Mouse (Mus musculus) lung, embryonic 14.5 days (tissue): Measurements from ENCODE around the gene Eme2. TPM values are rescaled to one million over a fixed set of nuclear protein-coding genes. Genes with fewer than 3 reads are reported as not detected.
A peak's percentile ranks its signal among the peaks of the same experiment; 100 is the strongest.

Source experiments
- ATAC-seq: fragments of 200-750 bp; cut with Nextera tagmentation; 2 replicates; pipeline ENCODE4 v1.8.0; 2017; ENCODE audit warnings: mild to moderate bottlenecking, moderate TSS enrichment, moderate library complexity; ENCODE audit not compliant: insufficient read depth
- DNase-seq: peaks from one replicate; pipeline ENCODE4 v3.0.0-alpha.2; 2015
- H3K27ac ChIP-seq: fragments of 300-500 bp; sonication (generic); 2 replicates; pipeline ENCODE4 v1.5.1; 2014; ENCODE audit warnings: low read depth, mild to moderate bottlenecking, moderate library complexity
- H3K27me3 ChIP-seq: fragments of 300-500 bp; sonication (generic); 2 replicates; pipeline ENCODE4 v1.6.1; 2014; ENCODE audit warnings: low read length, control low read depth; ENCODE audit not compliant: insufficient read depth
- H3K36me3 ChIP-seq: fragments of 300-500 bp; sonication (generic); 2 replicates; pipeline ENCODE4 v1.6.1; 2014; ENCODE audit warnings: control low read depth; ENCODE audit not compliant: insufficient read depth
- H3K4me1 ChIP-seq: fragments of 300-500 bp; sonication (generic); 2 replicates; pipeline ENCODE4 v1.6.1; 2014; ENCODE audit warnings: antibody characterized with exemption, control low read depth; ENCODE audit not compliant: insufficient read depth
- H3K4me2 ChIP-seq: fragments of 300-500 bp; sonication (generic); 2 replicates; pipeline ENCODE4 v1.6.1; 2014; ENCODE audit warnings: mild to moderate bottlenecking
- H3K4me3 ChIP-seq: fragments of 300-500 bp; sonication (generic); 2 replicates; pipeline ENCODE4 v1.5.1; 2014; ENCODE audit warnings: low read depth, low read length
- H3K9ac ChIP-seq: fragments of 300-500 bp; sonication (generic); 2 replicates; pipeline ENCODE4 v1.6.1; 2014
- H3K9me3 ChIP-seq: fragments of 300-500 bp; sonication (generic); 2 replicates; pipeline ENCODE4 v1.6.1; 2016; ENCODE audit warnings: low read depth, low read length, control low read depth
- CTCF ChIP-seq: IDR thresholded peaks from 2 replicates; pipeline ENCODE4 v1.5.1; 2016; ENCODE audit warnings: antibody characterized with exemption, low read depth
- WGBS: fragments of 180-500 bp; shearing (Covaris S2); extraction: QIAGEN DNeasy Blood & Tissue Kit; methylation state at CpG from one replicate; pipeline ENCODE4 v1.1.7; 2014; 5-methylcytosine and 5-hydroxymethylcytosine counted together
- polyA plus RNA-seq: library from polyadenylated mRNA; unstranded; fragments of >200 nt; fragmentation: Nextera tagmentation; extraction: Ambion mirVana; gene quantifications from 2 replicates; pipeline ENCODE4 v1.2.1, GENCODE M21; 2014

Gene Eme2
- polyA plus RNA-seq, 1 experiment from 2014 or later: 21.2 TPM

GRCm38 (mm10) chr17:24848600-24849031 is 46.3 kb downstream of the Eme2 start:
- ATAC-seq: no peak
- no peak for TF ChIP-seq CTCF

GRCm38 (mm10) chr17:24847386-24847785 is 47.5 kb downstream of the Eme2 start:
- no peak for ATAC-seq
- Histone ChIP-seq H3K9me3 (no peaks in the 10 kb centered on the region), H3K9ac (no peak overlapping the region), H3K27ac (no peak overlapping the region), H3K4me3 (no peak overlapping the region), H3K36me3 (no peaks in the 10 kb centered on the region), H3K4me1 (0 out of 2 replicates have a peak, but pooled peaks cover 7% of the 10 kb centered on the region), H3K4me2 (peak overlapping the region; percentile 13; the same call in 1 of the 2 replicates), H3K27me3 (0 out of 2 replicates have a peak, but pooled peaks cover 6% of the 10 kb centered on the region)
- 93% methylated on average over 1 of the region's 1 CpGs for WGBS
- TF ChIP-seq CTCF: no peak
- DNase-seq: no peak

More at GRCm38 (mm10) chr17:24848600-24849031, 46.3 kb downstream of the Eme2 start:
- H3K4me3 ChIP-seq: peak overlapping the region; percentile 60
- 0 out of 2 replicates have a peak, but pooled peaks cover 2% of the 10 kb centered on the region for H3K36me3 ChIP-seq
- H3K4me2 ChIP-seq: peak overlapping the region; percentile 67
- H3K9ac ChIP-seq: peak overlapping the region; percentile 66; the same call in 1 of the 2 replicates
- 0 out of 2 replicates have a peak, but pooled peaks cover 7% of the 10 kb centered on the region for H3K4me1 ChIP-seq
- 0 out of 2 replicates have a peak, but pooled peaks cover 6% of the 10 kb centered on the region for H3K27me3 ChIP-seq
- H3K27ac ChIP-seq: peak overlapping the region; percentile 15; the same call in 1 of the 2 replicates
- no peaks in the 10 kb centered on the region for H3K9me3 ChIP-seq
- no peak for DNase-seq

- H3K4me2 ChIP-seq: no peak overlapping the region
- no peak overlapping the region for H3K4me3 ChIP-seq
- ATAC-seq (no peak), DNase-seq (no peak)
- no peak overlapping the region for H3K27ac ChIP-seq
- H3K36me3 ChIP-seq: no peaks in the 10 kb centered on the region
- TF ChIP-seq CTCF: no peak
- H3K9ac ChIP-seq: no peak overlapping the region
- WGBS: 47% methylated on average over 9 of the region's 9 CpGs
- no peaks in the 10 kb centered on the region for H3K9me3 ChIP-seq
- H3K4me1 ChIP-seq: 0 out of 2 replicates have a peak, but pooled peaks cover 7% of the 10 kb centered on the region
- no peaks in the 10 kb centered on the region for H3K27me3 ChIP-seq
Measured at GRCm38 (mm10) chr17:24844525-24844924, 50.4 kb downstream of the Eme2 start.

- H3K4me3 ChIP-seq: no peak overlapping the region
- H3K9ac ChIP-seq: no peak overlapping the region
- ATAC-seq (no peak), DNase-seq (no peak)
- H3K27me3 ChIP-seq: no peaks in the 10 kb centered on the region
- no peaks in the 10 kb centered on the region for H3K9me3 ChIP-seq
- no peaks in the 10 kb centered on the region for H3K4me1 ChIP-seq
- H3K27ac ChIP-seq: no peak overlapping the region
- H3K4me2 ChIP-seq: no peak overlapping the region
- H3K36me3 ChIP-seq: no peaks in the 10 kb centered on the region
- 56% methylated on average over 2 of the region's 2 CpGs for WGBS
- TF ChIP-seq CTCF: 0 out of 2 replicates have a peak, but pooled peaks have one; percentile 10
Measured at GRCm38 (mm10) chr17:24842631-24843030, 52.3 kb downstream of the Eme2 start.

- Histone ChIP-seq H3K4me1 (no peaks in the 10 kb centered on the region), H3K9me3 (no peaks in the 10 kb centered on the region), H3K4me3 (no peak overlapping the region), H3K36me3 (no peaks in the 10 kb centered on the region), H3K4me2 (no peak overlapping the region), H3K27me3 (no peaks in the 10 kb centered on the region), H3K27ac (no peak overlapping the region), H3K9ac (no peak overlapping the region; the same call in 1 of the 2 replicates)
- WGBS: 49% methylated on average over 4 of the region's 4 CpGs
- ATAC-seq (no peak), DNase-seq (peak; percentile 30)
- peak; percentile 56 for TF ChIP-seq CTCF
Measured at GRCm38 (mm10) chr17:24841133-24841532, 53.8 kb downstream of the Eme2 start.

GRCm38 (mm10) chr17:24840341-24840740 is 54.5 kb downstream of the Eme2 start:
- Histone ChIP-seq H3K4me3 (no peak overlapping the region), H3K27ac (no peak overlapping the region), H3K9ac (no peak overlapping the region), H3K4me1 (no peaks in the 10 kb centered on the region), H3K4me2 (no peak overlapping the region), H3K9me3 (no peaks in the 10 kb centered on the region), H3K36me3 (no peaks in the 10 kb centered on the region), H3K27me3 (no peaks in the 10 kb centered on the region)
- DNase-seq (no peak), ATAC-seq (no peak)
- TF ChIP-seq CTCF: no peak
- 53% methylated on average over 5 of the region's 5 CpGs for WGBS

- no peaks in the 10 kb centered on the region for H3K9me3 ChIP-seq
- no peak for TF ChIP-seq CTCF
- WGBS: 59% methylated on average over 8 of the region's 8 CpGs
Measured at GRCm38 (mm10) chr17:24839842-24840241, 55.0 kb downstream of the Eme2 start, which contains the start of gene Hagh. TSS of gene Hagh (plus strand) at chr17:24840143.

More at GRCm38 (mm10) chr17:24839842-24840241, 55.0 kb downstream of the Eme2 start, which contains the start of gene Hagh:
- Histone ChIP-seq H3K4me1 (no peaks in the 10 kb centered on the region), H3K36me3 (no peaks in the 10 kb centered on the region), H3K4me3 (no peak within 1 kb of the TSS), H3K9ac (no peak within 1 kb of the TSS), H3K27ac (no peak within 1 kb of the TSS), H3K27me3 (no peaks in the 10 kb centered on the region), H3K4me2 (no peak within 1 kb of the TSS)
- DNase-seq: no peak
- no peak for ATAC-seq

Other genes starting within 250 kb of the Eme2 start
- gene Slc9a3r2, start 244.8 kb downstream of the Eme2 start, polyA plus RNA-seq: 67.8 and 68.3 TPM in 2 replicates
- 0.78 and 1.0 TPM in 2 replicates for gene Npw, start 236.6 kb downstream of the Eme2 start, polyA plus RNA-seq
- 32.9 and 34.0 TPM in 2 replicates for gene Zfp598, start 225.4 kb downstream of the Eme2 start, polyA plus RNA-seq
- 0.83 and 1.3 TPM in 2 replicates for gene Syngr3, start 205.1 kb downstream of the Eme2 start, polyA plus RNA-seq
- gene Gfer, start 198.9 kb downstream of the Eme2 start, polyA plus RNA-seq: 53.9 and 54.4 TPM in 2 replicates
- gene Noxo1, start 198.9 kb downstream of the Eme2 start, polyA plus RNA-seq: 3.5 and 5.0 TPM in 2 replicates
- gene Tbl3, start 187.4 kb downstream of the Eme2 start, polyA plus RNA-seq: 97.9 and 112 TPM in 2 replicates
- gene Rnf151, start 177.0 kb downstream of the Eme2 start, polyA plus RNA-seq: 0.46 and 0.71 TPM in 2 replicates
- 1,798 and 1,884 TPM in 2 replicates for gene Rps2, start 177.0 kb downstream of the Eme2 start, polyA plus RNA-seq
- gene Ndufb10, start 170.6 kb downstream of the Eme2 start, polyA plus RNA-seq: 211 and 221 TPM in 2 replicates
- not detected in 2 replicates for gene Rpl3l, start 167.3 kb downstream of the Eme2 start, polyA plus RNA-seq
- 35.2 and 37.8 TPM in 2 replicates for gene Msrb1, start 158.4 kb downstream of the Eme2 start, polyA plus RNA-seq
- 2.9 and 3.3 TPM in 2 replicates for gene Hs3st6, start 142.1 kb downstream of the Eme2 start, polyA plus RNA-seq
- gene Meiob, start 90.8 kb downstream of the Eme2 start, polyA plus RNA-seq: not detected in 2 replicates
- gene Hagh, start 54.9 kb downstream of the Eme2 start, polyA plus RNA-seq: 23.2 and 24.8 TPM in 2 replicates
- gene Fahd1, start 44.7 kb downstream of the Eme2 start, polyA plus RNA-seq: 16.5 and 17.1 TPM in 2 replicates
- 0.93 and 1.1 TPM in 2 replicates for gene Igfals, start 29.1 kb downstream of the Eme2 start, polyA plus RNA-seq
- gene Nubp2, start 8.7 kb downstream of the Eme2 start, polyA plus RNA-seq: 53.0 and 56.5 TPM in 2 replicates
- gene Spsb3, start 8.4 kb downstream of the Eme2 start, polyA plus RNA-seq: 34.8 and 37.2 TPM in 2 replicates
- 92.1 and 93.7 TPM in 2 replicates for gene Mrps34, start within 50 bp of the Eme2 start, polyA plus RNA-seq
- gene Nme3, start 1.4 kb upstream of the Eme2 start, polyA plus RNA-seq: 65.1 and 77.1 TPM in 2 replicates
- gene Mapk8ip3, start 41.9 kb upstream of the Eme2 start, polyA plus RNA-seq: 32.1 and 34.2 TPM in 2 replicates
- gene Jpt2, start 65.6 kb upstream of the Eme2 start, polyA plus RNA-seq: 140 and 142 TPM in 2 replicates
- gene Cramp1l, start 120.7 kb upstream of the Eme2 start, polyA plus RNA-seq: 8.7 and 9.8 TPM in 2 replicates
- gene Ift140, start 121.0 kb upstream of the Eme2 start, polyA plus RNA-seq: 16.9 and 18.0 TPM in 2 replicates
- gene Tmem204, start 188.5 kb upstream of the Eme2 start, polyA plus RNA-seq: 65.2 and 67.1 TPM in 2 replicates
- gene Telo2, start 220.9 kb upstream of the Eme2 start, polyA plus RNA-seq: 41.8 and 46.5 TPM in 2 replicates
- gene Ptx4, start 225.7 kb upstream of the Eme2 start, polyA plus RNA-seq: not detected in 2 replicates
- 22.3 and 23.1 TPM in 2 replicates for gene Clcn7, start 238.3 kb upstream of the Eme2 start, polyA plus RNA-seq